Mouse (Mus musculus): ENCODE results near the gene Vsig4.

Gene Vsig4

DNA sequence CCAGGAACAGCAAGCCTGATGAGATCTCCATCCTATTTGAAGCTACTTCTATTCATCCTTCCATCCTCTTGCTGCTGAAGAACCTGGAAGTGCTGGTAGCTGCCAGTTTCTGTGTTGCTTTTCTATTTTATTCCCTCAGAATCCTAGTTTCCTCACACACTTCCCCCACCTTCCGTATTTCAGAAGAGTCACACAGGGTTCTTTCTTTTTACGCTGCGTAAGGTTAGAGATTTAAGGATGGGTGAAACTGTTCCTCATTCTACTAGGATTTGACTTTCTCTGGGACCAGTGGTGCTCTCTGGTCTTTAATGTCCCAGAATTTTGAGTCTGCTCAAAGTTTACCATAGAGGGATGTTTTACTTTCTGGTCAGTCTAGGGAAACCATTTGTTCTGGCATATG is at the start of gene Vsig4:
Gene Vsig4, minus strand, starts transcription at position 101 of the 400 bp plus-strand sequence.
- TF ChIP-seq CTCF (conservative IDR thresholded peaks at IDR 0.05; ENCODE audit: low read length) (no peak), NANOG (IDR thresholded peaks at IDR 0.05; ENCODE audit: borderline replicate concordance, low read length) (no peak), POU5F1 (IDR thresholded peaks at IDR 0.05; ENCODE audit: borderline replicate concordance, low read length) (no peak)
- Histone ChIP-seq H3K9me3 (ENCODE audit: low read length) (no peaks in the 10 kb centered on the region), H3K27me3 (ENCODE audit: insufficient read depth, low read length) (no peaks in the 10 kb centered on the region), H3K4me1 (replicated peaks; ENCODE audit: low read depth, low read length) (no peaks in the 10 kb centered on the region), H3K36me3 (ENCODE audit: insufficient read depth, low read length) (no peaks in the 10 kb centered on the region), H3K4me3 (replicated peaks; ENCODE audit: low read length) (no peak within 1 kb of the TSS)

- H3K9me3 ChIP-seq (ENCODE audit: low read length): no peaks in the 10 kb centered on the region
- TF ChIP-seq CTCF (conservative IDR thresholded peaks at IDR 0.05; ENCODE audit: low read length): no peak
- TF ChIP-seq NANOG (IDR thresholded peaks at IDR 0.05; ENCODE audit: borderline replicate concordance, low read length): no peak
- no peak for TF ChIP-seq POU5F1 (IDR thresholded peaks at IDR 0.05; ENCODE audit: borderline replicate concordance, low read length)
- H3K36me3 ChIP-seq (ENCODE audit: insufficient read depth, low read length): no peaks in the 10 kb centered on the region
- H3K4me1 ChIP-seq (replicated peaks; ENCODE audit: low read depth, low read length): no peaks in the 10 kb centered on the region
- no peak overlapping the region for H3K4me3 ChIP-seq (replicated peaks; ENCODE audit: low read length)
- no peaks in the 10 kb centered on the region for H3K27me3 ChIP-seq (ENCODE audit: insufficient read depth, low read length)
Observed at GRCm38 (mm10) chrX:96339108-96339507, 45.9 kb upstream of the Vsig4 start.

DNA sequence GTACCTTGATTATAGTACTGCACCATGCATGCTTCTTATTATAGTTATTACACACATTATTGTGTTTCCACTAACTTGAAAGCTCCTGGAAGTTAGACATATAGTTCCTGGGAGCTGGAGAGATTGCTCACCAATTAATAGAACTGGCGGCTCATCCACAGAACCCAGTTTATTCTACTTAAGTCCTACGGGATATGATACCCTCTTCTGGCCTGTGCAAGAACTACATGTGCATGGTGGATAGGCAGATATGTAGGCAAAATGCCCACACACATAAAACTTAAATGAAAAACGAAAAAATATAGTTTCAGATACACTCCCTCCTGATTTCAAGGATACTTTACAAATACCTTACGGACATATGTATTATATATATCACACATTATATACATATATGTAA is 36.5 kb upstream of the Vsig4 start:
- TF ChIP-seq POU5F1 (IDR thresholded peaks at IDR 0.05; ENCODE audit: borderline replicate concordance, low read length): no peak
- peak; percentile 46 for TF ChIP-seq CTCF (conservative IDR thresholded peaks at IDR 0.05; ENCODE audit: low read length)
- Histone ChIP-seq H3K4me1 (replicated peaks; ENCODE audit: low read depth, low read length) (no peaks in the 10 kb centered on the region), H3K4me3 (replicated peaks; ENCODE audit: low read length) (no peak overlapping the region), H3K27me3 (ENCODE audit: insufficient read depth, low read length) (no peaks in the 10 kb centered on the region), H3K36me3 (ENCODE audit: insufficient read depth, low read length) (no peaks in the 10 kb centered on the region), H3K9me3 (ENCODE audit: low read length) (no peaks in the 10 kb centered on the region)

DNA sequence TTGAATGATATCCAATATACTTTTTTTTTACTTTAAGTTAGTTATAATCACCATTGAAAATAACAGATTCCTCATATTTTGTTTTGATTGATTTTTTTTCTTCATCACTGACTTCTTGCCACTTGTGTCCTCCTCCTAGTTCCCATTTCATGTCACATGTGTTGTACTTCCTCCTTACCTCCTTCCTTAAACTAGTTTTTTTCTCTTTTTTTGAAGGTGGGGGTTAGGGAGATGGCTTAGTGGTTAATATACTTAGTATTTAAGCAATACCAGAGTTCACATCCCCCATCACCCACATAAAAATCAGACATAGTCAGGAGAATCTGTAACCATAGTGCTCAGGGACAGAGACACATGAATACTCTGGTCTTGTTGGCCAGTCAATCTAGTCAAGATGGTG is 36.7 kb downstream of the Vsig4 start:
- no peaks in the 10 kb centered on the region for H3K36me3 ChIP-seq (ENCODE audit: insufficient read depth, low read length)
- H3K9me3 ChIP-seq (ENCODE audit: low read length): no peaks in the 10 kb centered on the region
- H3K27me3 ChIP-seq (ENCODE audit: insufficient read depth, low read length): no peaks in the 10 kb centered on the region
- no peak overlapping the region for H3K4me3 ChIP-seq (replicated peaks; ENCODE audit: low read length)
- no peaks in the 10 kb centered on the region for H3K4me1 ChIP-seq (replicated peaks; ENCODE audit: low read depth, low read length)
- TF ChIP-seq POU5F1 (IDR thresholded peaks at IDR 0.05; ENCODE audit: borderline replicate concordance, low read length) (no peak), NANOG (IDR thresholded peaks at IDR 0.05; ENCODE audit: borderline replicate concordance, low read length) (no peak), CTCF (conservative IDR thresholded peaks at IDR 0.05; ENCODE audit: low read length) (no peak)

DNA sequence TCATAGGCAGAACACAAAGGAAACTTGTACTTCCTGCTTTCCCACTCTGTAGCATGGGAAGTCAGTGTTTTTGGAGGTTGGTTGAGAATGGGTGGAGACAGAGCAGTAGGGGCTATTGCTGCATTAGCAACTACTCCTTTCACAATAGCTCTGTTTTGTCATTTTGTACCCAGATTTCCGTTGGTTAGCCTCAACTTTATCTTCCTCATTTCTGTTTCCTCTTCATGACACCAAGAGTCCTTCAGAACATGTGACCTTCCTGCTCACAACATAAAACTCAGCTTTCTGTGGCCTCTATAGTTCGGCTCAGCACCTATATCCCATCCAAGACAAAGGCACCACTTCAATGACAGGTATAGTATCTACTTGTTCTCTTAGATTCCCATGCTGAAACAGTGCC is 53.6 kb downstream of the Vsig4 start:
- Histone ChIP-seq H3K27me3 (ENCODE audit: insufficient read depth, low read length) (no peaks in the 10 kb centered on the region), H3K36me3 (ENCODE audit: insufficient read depth, low read length) (no peaks in the 10 kb centered on the region), H3K9me3 (ENCODE audit: low read length) (no peaks in the 10 kb centered on the region), H3K4me1 (replicated peaks; ENCODE audit: low read depth, low read length) (no peaks in the 10 kb centered on the region), H3K4me3 (replicated peaks; ENCODE audit: low read length) (no peak overlapping the region)
- no peak for TF ChIP-seq NANOG (IDR thresholded peaks at IDR 0.05; ENCODE audit: borderline replicate concordance, low read length)
- no peak for TF ChIP-seq POU5F1 (IDR thresholded peaks at IDR 0.05; ENCODE audit: borderline replicate concordance, low read length)
- no peak for TF ChIP-seq CTCF (conservative IDR thresholded peaks at IDR 0.05; ENCODE audit: low read length)

- TF ChIP-seq CTCF (conservative IDR thresholded peaks at IDR 0.05; ENCODE audit: low read length) (no peak), NANOG (IDR thresholded peaks at IDR 0.05; ENCODE audit: borderline replicate concordance, low read length) (no peak), POU5F1 (IDR thresholded peaks at IDR 0.05; ENCODE audit: borderline replicate concordance, low read length) (no peak)
- H3K4me1 ChIP-seq (replicated peaks; ENCODE audit: low read depth, low read length): no peaks in the 10 kb centered on the region
- no peak overlapping the region for H3K4me3 ChIP-seq (replicated peaks; ENCODE audit: low read length)
- H3K27me3 ChIP-seq (ENCODE audit: insufficient read depth, low read length): no peaks in the 10 kb centered on the region
- no peaks in the 10 kb centered on the region for H3K36me3 ChIP-seq (ENCODE audit: insufficient read depth, low read length)
- no peaks in the 10 kb centered on the region for H3K9me3 ChIP-seq (ENCODE audit: low read length)
Observed at GRCm38 (mm10) chrX:96239037-96239436, 54.2 kb downstream of the Vsig4 start.

- Histone ChIP-seq H3K9me3 (ENCODE audit: low read length) (no peaks in the 10 kb centered on the region), H3K27me3 (ENCODE audit: insufficient read depth, low read length) (no peaks in the 10 kb centered on the region), H3K4me3 (replicated peaks; ENCODE audit: low read length) (no peak overlapping the region), H3K36me3 (ENCODE audit: insufficient read depth, low read length) (no peaks in the 10 kb centered on the region), H3K4me1 (replicated peaks; ENCODE audit: low read depth, low read length) (no peaks in the 10 kb centered on the region)
- no peak for TF ChIP-seq NANOG (IDR thresholded peaks at IDR 0.05; ENCODE audit: borderline replicate concordance, low read length)
- TF ChIP-seq CTCF (conservative IDR thresholded peaks at IDR 0.05; ENCODE audit: low read length): no peak
Observed at GRCm38 (mm10) chrX:96235775-96236174, 57.5 kb downstream of the Vsig4 start.

- TF ChIP-seq NANOG (IDR thresholded peaks at IDR 0.05; ENCODE audit: borderline replicate concordance, low read length) (no peak), POU5F1 (IDR thresholded peaks at IDR 0.05; ENCODE audit: borderline replicate concordance, low read length) (no peak), CTCF (conservative IDR thresholded peaks at IDR 0.05; ENCODE audit: low read length) (no peak)
- Histone ChIP-seq H3K27me3 (ENCODE audit: insufficient read depth, low read length) (no peaks in the 10 kb centered on the region), H3K4me1 (replicated peaks; ENCODE audit: low read depth, low read length) (no peaks in the 10 kb centered on the region), H3K4me3 (replicated peaks; ENCODE audit: low read length) (no peak overlapping the region), H3K9me3 (ENCODE audit: low read length) (no peaks in the 10 kb centered on the region), H3K36me3 (ENCODE audit: insufficient read depth, low read length) (no peaks in the 10 kb centered on the region)
Observed at GRCm38 (mm10) chrX:96227030-96227429, 66.2 kb downstream of the Vsig4 start.

GRCm38 (mm10) chrX:96225474-96225873 is 67.8 kb downstream of the Vsig4 start:
- no peaks in the 10 kb centered on the region for H3K4me1 ChIP-seq (replicated peaks; ENCODE audit: low read depth, low read length)
- TF ChIP-seq NANOG (IDR thresholded peaks at IDR 0.05; ENCODE audit: borderline replicate concordance, low read length) (no peak), CTCF (conservative IDR thresholded peaks at IDR 0.05; ENCODE audit: low read length) (no peak), POU5F1 (IDR thresholded peaks at IDR 0.05; ENCODE audit: borderline replicate concordance, low read length) (no peak)
- no peaks in the 10 kb centered on the region for H3K27me3 ChIP-seq (ENCODE audit: insufficient read depth, low read length)
- H3K4me3 ChIP-seq (replicated peaks; ENCODE audit: low read length): no peak overlapping the region
- H3K36me3 ChIP-seq (ENCODE audit: insufficient read depth, low read length): no peaks in the 10 kb centered on the region
- no peaks in the 10 kb centered on the region for H3K9me3 ChIP-seq (ENCODE audit: low read length)

All from E14TG2a.4 (cell line).